Mouse (Mus musculus) gastrocnemius, adult 18-20 months (tissue): Measurements from ENCODE around the gene Gstm3. TPM values are rescaled to one million over a fixed set of nuclear protein-coding genes. Genes with fewer than 3 reads are reported as not detected.
A peak's percentile ranks its signal among the peaks of the same experiment; 100 is the strongest.
"Not testable (repeated sequence)": the region's sequence is repeated elsewhere in the genome, so short reads cannot be mapped to it uniquely, and the experiment has no call there.

Source experiments
- DNase-seq: peaks from one replicate; pipeline ENCODE4 v3.0.0; 2021; ENCODE audit warnings: low spot score
- long read RNA-seq, 2 experiments: library from polyadenylated mRNA; stranded (forward); transcript quantifications; one replicate each; pipeline ENCODE4 v2.0.0; 2021
- total RNA-seq, 2 experiments: library from RNA; stranded (reverse); gene quantifications; 2 replicates each; pipeline ENCODE4 v1.2.3; 2021

Gene Gstm3
- not detected for total RNA-seq
- long read RNA-seq, experiment 1 = 0 reads
- long read RNA-seq, experiment 2 = 0 reads

DNA sequence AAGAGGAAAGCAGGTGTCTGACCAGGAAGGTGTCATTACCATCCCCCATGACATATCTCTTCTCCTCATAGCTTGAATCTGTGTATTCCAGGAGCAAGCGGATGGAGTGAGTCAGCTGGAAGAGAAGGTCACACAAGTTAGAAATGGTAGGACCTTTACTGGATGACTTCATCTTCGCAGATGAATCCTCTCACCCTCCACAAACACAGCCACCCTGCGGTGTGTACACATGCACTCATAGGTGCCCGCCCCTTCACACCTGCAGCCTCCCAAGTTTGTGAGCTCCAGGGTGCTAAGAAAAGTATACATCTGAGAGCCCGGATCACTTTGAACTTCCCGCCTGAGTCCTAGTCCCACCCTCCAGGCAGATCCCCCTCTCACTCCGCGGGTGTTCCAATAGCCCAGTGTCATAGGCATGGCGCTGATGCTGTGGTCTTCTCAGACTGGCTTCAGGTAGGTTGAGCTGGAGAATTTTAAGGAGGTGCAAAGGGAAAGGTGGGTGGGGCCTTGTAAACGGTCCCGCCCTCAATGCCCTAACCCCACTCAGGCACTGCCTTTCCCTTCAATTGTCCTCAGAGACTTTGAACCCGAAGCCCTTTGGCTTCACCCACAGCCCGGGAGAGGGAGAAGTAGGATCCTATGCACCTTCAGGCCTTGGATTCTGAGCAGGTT is at the start of gene Gstm3:
Gene Gstm3 (minus strand): TSS at position 560 of the 672 bp plus-strand sequence.
- no peak for DNase-seq

DNA sequence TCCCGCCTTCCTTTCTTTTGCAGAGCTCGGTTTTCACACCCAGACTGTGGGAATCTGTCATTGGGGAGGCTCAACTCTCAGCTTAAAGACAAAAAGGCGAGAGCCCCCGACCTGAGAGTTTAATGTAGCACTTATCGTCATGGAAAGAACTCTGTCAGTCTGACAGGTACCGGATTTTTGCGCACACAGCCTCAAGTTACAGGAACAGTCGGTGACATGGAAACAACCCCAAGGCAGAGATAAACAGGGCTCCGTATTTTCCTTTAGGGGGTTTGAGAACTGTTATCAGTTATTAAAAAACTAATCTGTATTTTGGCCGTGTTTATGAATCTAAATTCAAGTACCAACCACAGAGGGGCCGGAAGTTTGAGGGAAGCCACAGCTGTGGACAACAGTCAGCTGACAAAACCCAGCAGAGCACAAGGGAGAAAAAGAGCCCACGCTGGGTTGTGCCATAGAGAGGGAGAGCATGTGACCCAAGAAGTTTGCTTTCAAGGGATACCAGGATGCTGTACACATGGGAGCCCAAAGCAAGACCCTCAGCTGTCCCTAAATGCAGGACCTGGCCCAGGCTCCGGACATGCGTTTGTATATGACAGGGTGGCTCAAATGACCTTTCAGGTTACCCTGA is 49.2 kb upstream of the Gstm3 start:
- peak; percentile 34 for DNase-seq

DNA sequence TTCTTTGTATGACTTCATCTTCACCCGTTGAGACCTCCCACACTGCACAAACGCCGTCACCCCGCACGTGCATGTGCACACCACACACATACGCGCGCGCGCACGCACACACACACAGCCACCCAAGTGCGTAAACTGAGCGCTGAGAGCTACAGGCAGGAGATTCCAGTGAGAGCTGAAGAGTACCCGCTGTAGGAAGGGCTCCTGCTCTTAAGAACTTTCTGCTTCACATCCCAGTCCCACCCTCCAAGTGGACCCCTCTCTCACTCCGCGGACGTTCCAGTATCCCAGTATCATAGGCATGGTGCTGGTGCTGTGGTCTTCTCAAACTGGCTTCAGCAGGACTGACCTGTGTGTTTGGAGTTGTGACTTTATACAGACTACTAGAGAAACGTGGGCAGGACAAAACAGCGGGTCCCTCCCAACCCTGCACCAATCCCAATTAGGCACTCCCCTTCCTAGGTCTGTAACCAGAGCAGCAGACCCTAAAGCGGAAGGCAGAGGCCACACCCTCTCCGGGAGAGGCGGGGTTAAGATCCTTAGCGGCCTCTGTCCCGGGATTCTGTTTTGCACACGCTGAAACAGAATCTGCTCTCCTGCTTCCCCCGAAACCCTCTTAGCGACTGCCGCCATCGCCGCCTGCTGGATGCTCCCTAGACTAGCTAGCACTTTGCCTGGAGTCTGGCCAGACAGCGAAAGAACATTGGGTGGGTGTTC is 48.5 kb upstream of the Gstm3 start, which contains the start of gene Gstm1:
Gene Gstm1 (minus strand): TSS at position 501 of the 717 bp plus-strand sequence.
- DNase-seq = peak; percentile 98

DNA sequence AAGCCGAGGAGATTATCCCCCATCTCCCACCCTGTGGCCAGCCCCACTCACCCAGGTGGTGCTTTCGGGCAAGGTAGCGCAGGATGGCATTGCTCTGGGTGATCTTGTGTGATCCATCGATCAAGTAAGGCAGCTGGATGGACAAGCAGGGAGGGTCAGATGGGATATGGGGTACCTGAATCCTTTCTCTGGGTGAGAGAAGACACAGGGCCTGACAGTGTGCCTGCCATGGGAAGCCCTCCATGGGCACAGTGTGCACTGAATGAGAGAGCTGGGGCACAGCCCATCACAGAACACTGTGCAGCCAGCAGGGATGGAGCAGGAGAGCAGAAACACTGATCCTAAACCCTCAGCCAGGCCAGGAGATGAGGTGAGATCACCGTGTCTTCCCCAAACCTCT is 47.4 kb upstream of the Gstm3 start:
- DNase-seq = not testable (repeated sequence)

DNA sequence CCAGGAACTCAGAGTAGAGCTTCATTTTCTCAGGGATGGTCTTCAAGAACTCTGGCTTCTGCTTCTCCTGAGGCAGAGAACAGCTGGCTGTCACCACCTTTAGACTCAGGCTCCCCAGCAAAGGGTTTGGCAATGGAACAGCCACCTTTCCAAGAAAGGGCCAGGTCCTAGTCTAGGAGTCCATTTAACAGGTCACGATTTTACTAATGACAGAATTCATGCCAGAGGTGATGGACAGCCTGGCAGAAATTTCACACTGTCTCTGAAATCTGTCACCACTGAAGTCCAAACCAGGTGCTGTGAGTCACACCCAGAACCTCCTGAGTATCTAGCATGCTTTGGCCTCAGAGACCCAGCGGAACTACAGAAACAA is 45.9 kb upstream of the Gstm3 start:
- no peak for DNase-seq

DNA sequence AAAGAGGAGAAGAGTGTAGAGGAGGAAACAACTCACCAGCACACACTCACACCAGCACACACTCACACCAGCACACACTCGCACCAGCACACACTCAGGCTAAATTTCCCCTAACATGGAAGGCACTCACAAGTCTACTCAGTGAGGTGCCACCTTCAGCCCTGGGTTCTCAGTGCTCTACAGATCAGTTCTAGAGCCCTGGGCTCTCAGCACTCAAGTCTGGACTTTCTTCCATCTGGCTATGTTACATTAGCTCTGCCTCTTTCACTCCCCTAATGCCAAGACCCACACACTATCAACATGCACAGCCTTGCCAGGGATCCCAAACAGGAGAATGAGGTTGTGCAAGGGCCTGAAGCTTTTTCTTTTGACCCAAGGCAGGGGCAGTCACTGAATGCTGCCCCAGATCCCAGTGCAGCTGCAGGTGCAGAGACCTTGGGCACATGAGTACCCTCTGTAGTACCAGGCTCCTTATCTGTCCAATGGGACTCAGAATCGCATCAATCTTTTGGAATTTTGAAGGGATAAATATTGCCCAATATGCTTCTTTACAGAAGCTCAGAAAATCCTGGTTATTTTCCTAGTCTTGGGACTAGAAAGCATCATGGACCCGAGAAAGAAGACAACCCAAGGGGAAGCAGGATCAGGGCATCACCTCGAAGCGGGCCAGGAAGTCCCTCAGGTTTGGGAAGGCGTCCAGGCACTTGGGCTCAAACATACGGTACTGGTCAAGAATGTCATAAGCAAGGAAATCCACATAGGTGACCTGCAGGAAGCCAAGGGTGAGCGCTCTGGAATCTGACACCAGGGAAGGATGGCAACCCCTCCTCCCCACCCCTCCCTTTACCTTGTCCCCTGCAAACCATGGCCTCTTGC is 45.3 kb upstream of the Gstm3 start:
- DNase-seq = no peak

DNA sequence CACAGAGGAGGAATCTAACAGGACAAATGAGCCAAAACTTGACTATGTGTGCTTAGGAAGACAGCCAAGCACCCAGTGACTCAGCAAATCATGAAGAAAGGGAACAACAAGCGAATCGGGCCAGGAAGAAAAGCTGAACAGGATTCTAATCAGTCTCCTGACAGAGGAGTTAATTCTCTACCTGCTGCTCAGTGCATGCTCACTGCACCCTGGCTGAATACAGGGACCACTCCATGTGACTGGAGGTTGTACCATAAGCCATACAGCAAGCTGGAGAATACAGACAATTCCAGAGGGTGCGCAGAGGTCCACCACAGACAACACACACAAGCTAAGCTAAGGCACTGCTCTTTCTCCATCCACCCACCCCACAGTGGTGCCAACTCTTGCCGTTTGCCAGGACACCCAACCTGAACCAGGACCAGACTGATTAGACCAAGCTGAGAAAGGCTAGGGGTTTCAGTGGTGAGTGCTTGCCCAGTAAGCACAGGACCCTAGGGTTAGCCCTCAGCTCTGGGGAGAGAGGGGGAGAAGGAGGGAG is 44.3 kb upstream of the Gstm3 start:
- DNase-seq = peak; percentile 79

DNA sequence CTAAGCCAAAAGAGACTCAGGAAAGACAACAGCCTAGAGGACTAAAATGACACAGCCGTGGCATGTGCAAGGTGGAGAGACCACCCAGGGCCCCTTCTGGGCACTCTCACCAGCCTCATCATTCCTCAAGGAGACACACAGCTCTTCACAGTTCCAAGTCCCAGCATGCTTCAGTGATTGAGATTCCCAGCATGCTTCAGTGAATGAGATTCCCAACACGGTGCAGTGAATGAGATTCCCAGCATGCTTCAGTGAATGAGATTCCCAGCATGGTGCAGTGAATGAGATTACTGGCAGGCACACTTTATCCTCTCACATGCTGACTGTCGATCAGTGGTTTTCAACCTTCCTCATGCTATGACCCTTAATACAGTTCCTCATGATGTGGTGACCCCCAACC is 42.5 kb upstream of the Gstm3 start:
- DNase-seq = no peak

DNA sequence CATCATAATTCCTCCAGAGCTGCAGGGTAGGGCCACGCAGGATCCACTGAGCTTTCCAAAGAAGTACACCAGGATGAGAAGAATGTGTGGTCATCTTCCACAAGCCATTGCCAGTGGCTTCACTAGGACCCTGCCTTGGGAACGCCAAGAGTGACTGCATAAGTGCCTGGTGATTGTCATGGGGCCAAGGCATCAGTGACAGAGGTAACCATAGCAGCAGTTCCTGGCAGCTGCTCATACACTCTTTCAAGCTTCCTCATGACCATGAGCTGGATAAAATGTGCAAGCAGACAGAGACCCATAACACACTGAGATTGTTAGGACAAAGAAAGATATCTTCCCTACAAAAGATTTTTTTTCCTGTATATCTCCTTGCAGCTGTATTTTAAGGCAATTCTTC is 41.2 kb upstream of the Gstm3 start:
- no peak for DNase-seq

DNA sequence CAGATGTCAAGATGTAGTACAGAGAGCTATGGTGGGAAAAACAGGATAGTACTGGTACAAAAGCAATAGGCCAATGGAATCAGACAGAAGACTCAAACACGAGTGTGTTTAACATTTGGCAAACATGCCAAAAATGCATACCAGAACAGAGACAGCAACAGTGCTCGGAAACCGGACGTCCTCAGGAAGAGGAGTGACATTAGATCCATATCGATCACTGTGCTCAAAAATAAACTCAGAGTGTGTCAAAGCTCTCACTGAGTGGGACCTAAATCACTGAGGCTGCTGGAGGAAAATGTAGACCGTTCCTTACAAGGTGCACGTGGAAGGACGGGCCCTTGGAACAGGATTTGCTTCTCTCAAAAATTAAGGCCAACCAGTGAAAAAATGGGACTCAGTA is 32.9 kb upstream of the Gstm3 start:
- no peak for DNase-seq

DNA sequence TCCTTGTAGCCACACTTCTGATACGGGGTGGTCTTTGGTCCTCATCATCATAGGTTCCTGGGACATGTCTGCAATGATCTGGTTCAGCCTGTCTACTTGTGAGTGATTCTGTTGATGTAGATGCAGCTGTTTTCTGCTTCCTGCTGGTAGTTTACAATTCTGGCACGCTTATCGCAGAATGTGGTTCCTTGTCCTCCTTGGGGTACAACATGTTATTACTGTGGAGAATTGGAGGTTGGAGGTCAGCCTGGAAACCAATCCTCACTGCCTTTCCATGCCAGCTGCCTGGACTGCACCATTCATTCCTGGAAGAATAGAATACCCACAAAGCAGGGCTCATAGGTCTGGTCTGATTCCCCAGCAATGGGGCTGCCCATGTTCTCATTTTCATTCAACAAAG is 30.4 kb upstream of the Gstm3 start:
- DNase-seq = no peak

DNA sequence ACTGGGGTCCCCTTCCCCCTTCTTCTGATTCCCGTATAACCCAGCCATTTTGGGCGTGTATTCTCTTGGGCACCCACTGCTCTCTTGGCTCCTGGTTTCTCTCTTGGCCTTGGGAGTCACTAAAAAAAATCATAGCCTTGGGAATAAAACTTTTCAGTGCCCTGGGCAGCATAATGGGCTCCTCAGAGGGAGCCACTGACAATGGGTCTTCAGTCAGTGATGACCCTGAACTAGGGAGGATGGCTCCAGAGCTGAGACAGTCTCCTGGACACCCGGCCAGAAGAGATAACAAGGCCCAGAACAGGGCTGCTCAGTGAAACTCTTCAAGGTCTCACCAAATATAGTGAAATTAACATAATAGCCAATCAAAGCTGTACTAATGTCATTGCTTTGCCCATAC is 29.5 kb upstream of the Gstm3 start:
- no peak for DNase-seq

DNA sequence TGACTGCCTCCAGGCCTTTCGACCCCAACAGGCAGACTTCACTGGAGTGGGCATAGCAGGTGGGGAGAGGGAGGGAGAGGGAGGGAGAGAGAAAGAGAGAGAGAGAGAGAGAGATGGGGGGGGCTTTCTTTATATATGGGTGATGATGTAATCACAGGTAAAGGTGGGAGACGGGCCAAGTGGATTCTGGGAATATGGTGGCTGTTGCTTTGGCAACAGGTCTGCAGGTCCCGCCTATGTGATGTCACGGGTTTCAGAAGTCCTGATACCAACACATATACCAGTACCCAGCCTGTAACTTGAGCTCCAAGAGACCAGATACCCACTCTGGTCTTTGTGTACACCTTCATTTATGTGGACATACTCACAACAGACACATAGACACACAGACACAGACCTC is 27.5 kb upstream of the Gstm3 start:
- no peak for DNase-seq

DNA sequence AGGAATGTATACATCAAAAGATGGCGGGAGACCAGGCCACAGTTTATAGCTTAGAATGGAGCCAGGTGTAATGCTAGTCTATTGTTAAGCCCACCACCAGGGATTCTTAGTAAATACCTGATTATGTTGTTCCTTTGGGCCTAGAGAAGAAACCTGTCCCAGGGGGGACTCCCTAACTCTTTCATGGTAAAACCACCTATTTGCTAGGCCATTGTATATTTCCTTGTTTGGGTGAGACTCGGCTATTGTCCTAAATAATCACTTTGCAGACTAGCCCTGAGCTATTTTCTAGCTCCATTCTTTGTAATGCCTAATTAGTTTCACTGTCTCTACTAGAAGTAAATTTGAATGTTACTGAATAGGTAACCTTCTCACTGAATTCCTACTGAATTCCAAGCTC is 26.9 kb upstream of the Gstm3 start:
- not testable (repeated sequence) for DNase-seq

DNA sequence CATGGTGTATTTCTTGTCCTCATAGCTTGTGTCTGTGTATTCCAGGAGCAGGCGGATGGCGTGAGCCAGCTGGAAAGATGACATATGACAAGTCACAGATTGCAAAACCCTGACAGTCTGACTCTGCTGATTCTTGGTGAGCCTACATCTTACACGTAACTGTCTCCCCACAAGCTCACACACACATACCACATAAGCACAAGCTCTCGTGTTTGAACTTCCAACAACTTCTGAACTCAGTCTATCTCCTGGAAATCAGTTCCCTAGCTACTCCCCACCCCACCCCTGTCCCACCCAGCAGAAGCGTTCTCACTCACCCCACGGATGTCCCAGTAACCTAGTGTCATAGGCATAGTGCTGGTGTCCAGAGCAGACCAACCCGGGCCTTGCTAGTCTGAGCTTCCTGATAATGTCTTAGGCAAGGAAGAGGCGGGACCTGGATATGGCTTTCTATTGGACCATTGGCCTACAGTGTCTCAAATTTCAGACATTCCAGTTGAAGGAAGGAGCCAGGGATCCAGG is 17.0 kb upstream of the Gstm3 start, which contains the start of gene Gstm2:
Gene Gstm2 (minus strand): TSS at position 413 of the 522 bp plus-strand sequence.
- peak; percentile 72 for DNase-seq

DNA sequence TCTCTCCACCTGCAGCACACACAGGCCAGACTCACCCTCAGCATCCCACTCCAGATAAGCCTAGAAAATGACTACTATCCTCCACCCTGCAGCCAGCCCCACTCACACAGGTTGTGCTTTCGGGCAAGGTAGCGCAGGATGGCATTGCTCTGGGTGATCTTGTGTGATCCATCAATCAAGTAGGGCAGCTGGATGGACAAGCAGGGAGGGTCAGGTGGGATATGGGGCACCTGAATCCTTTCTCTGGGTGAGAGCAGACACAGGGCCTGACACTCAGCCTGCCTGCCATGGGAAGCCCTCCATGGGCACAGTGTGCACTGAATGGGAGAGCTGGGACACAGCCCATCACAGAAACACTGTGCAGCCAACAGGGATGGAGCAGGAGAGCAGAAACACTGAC is 16.1 kb upstream of the Gstm3 start:
- DNase-seq = not testable (repeated sequence)

DNA sequence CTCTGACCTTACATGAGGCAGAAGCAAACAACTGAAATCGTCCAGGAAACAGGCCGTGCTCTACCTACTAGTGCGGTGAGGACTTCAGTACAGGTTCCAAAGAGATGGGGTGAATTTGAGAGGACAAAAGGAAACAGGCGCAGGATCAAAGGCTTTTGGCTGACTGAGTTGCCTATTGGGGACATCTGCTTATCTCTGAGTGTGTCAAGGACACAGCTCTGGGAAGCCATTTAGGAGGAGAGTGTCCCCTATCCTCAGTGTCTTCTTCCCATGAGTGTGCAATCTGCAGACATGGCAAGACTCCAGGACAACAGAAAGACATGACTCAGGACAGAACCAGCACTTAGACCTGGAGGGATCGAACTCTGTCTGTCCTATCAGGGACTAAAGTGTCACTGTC is 15.4 kb upstream of the Gstm3 start:
- DNase-seq = no peak

DNA sequence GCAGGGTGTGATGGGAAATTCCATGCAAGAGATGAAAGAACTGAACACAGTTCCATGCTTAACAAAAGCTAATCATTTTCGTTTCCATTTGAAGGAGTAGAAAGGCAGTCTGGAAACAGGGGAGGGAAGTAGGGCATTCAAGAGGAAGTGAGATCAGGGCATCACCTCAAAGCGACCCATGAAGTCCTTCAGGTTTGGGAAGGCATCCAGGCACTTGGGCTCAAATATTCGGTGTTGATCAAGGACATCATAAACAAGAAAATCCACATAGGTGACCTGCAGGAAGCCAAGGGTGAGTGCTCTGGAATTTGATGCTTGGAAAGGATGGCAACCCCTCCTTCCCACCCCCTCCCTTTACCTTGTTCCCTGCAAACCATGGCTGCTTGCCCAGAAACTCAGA is 14.7 kb upstream of the Gstm3 start:
- DNase-seq = no peak

DNA sequence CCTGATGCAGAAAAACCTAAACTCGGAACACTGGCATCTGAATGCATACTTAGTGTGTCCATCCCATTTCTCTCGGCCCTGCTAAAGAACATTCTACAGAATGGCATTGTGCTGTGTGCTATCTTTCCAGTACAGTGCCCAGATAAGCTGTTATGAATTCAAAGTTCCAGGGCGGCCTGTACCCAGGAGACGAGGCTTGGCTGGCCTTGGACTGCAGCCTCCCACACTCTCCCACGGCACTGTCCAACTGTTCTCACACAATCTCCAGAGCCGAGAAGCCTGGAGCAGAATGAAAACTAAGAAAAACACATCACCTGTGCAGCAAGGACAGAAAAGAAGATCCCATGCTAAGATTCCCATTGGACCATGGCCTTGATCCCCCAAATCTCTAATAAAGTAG is 13.6 kb upstream of the Gstm3 start:
- DNase-seq = no peak

DNA sequence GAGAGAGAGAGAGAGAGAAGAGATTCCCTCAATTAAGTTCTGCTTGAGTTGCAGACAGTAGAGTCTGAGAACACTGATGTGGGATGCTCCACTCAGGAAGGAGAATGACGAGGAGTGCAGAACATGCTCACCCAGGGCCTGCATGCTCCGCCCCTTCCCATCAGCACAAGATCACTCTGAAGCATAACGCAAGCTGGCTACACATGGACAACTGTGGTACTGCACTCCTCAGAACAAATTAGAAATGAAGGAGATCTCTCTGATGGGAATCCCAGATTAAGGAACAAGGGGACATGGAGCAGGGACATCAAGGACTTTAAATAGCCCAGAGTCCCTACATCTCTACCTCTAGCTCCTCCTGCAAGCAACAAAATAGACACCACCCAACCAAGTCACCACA is 12.2 kb upstream of the Gstm3 start:
- no peak for DNase-seq

DNA sequence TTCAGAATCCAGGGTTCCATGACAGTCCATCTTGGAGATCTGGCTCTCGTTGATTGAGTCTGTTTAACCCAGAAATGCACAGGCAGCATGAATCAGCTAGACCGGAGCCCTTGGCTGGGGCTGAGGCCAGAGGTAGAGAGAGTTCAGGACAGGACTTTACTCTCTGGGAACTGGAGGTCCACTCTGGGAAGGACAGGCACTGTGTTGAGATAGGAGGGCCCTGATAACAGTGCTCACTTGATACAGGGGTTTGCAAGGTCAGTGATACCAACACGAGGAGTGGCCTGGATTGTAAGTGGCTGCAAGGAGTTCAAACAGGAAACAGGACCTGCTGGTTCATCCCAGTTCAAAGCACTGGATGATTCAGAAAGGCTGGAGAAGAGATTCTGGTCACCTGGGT is 8.6 kb upstream of the Gstm3 start:
- no peak for DNase-seq
